25 mouse cellular contexts compared by ENCODE assay signal in genomic region chr2:27138356-27138755, GRCm38 (mm10). TPM values are rescaled to one million over a fixed set of nuclear protein-coding genes. Genes with fewer than 3 reads are reported as not detected.
DNase-seq lines count a peak whose midpoint lies in the region; ATAC-seq and TF ChIP-seq lines count a peak whose summit lies in the region.
"Had no signal": no experiment of that assay in that cellular context is flagged by ENCODE, and none has a peak within 500 bp of the region (broad histone marks: within the 10 kb centered on the region; RNA-seq: fewer than 3 reads in every experiment).

No protein-coding gene starts in this region.

- no peaks in the 10 kb centered on the region for H3K9me3 ChIP-seq in midbrain, embryonic 11.5 days (ENCODE audit: control insufficient read depth, low read length)
- no peaks in the 10 kb centered on the region for H3K9me3 ChIP-seq in midbrain, embryonic 14.5 days (ENCODE audit: control insufficient read depth, low read length)
- H3K9me3 ChIP-seq in hindbrain, embryonic 16.5 days (ENCODE audit: control insufficient read depth, low read length), result no peaks in the 10 kb centered on the region
- H3K9me3 ChIP-seq: G1E had no signal

- intact Hi-C loops in heart, adult 2 months (cut with DNase I), result no loop called here

- no peaks in the 10 kb centered on the region for H3K79me2 ChIP-seq in heart, adult 2 months (replicated peaks; ENCODE audit: control insufficient read depth, insufficient read depth, low read length)

- H3K4me3 ChIP-seq in heart, adult 2 months, result no peak overlapping the region
- peak overlapping the region; percentile 27 for H3K4me3 ChIP-seq in layer of hippocampus, adult 2 months
- H3K4me3 ChIP-seq in midbrain, embryonic 11.5 days (ENCODE audit: low read depth, low read length), result no peak overlapping the region
- H3K4me3 ChIP-seq in midbrain, embryonic 14.5 days (replicated peaks; ENCODE audit: low read depth, low read length), result no peak overlapping the region
- H3K4me3 ChIP-seq in olfactory bulb, adult 2 months (ENCODE audit: insufficient read depth, low read depth, low read length), result peak overlapping the region; percentile 53; the same call in 1 of the 2 replicates
- no peak overlapping the region for H3K4me3 ChIP-seq in hindbrain, embryonic 16.5 days (ENCODE audit: low read length)

- H3K9ac ChIP-seq in heart, adult 2 months (ENCODE audit: low read depth, low read length), result no peak overlapping the region
- H3K9ac ChIP-seq in midbrain, embryonic 11.5 days (ENCODE audit: low read length), result no peak overlapping the region
- H3K9ac ChIP-seq in midbrain, embryonic 14.5 days (replicated peaks; ENCODE audit: low read length), result no peak overlapping the region
- H3K9ac ChIP-seq in hindbrain, embryonic 16.5 days (ENCODE audit: low read depth, low read length), result no peak overlapping the region

- no peaks in the 10 kb centered on the region for H3K27me3 ChIP-seq in heart, adult 2 months (ENCODE audit: control insufficient read depth, insufficient read depth, low read length)
- H3K27me3 ChIP-seq in midbrain, embryonic 11.5 days (ENCODE audit: control insufficient read depth, insufficient read depth, low read length), result peaks cover 8% of the 10 kb centered on the region
- H3K27me3 ChIP-seq in midbrain, embryonic 14.5 days (ENCODE audit: control insufficient read depth, insufficient read depth, low read length), result peaks cover 12% of the 10 kb centered on the region; the same call in 1 of the 2 replicates
- peaks cover 8% of the 10 kb centered on the region for H3K27me3 ChIP-seq in hindbrain, embryonic 16.5 days (replicated peaks; ENCODE audit: control insufficient read depth, insufficient read depth, low read length)

- no peak for ATAC-seq in midbrain, embryonic 11.5 days (ENCODE audit: low FRiP score)
- ATAC-seq in midbrain, embryonic 14.5 days (ENCODE audit: low FRiP score, low TSS enrichment), result no peak
- ATAC-seq in hindbrain, embryonic 16.5 days, result no peak
- ATAC-seq: activated CD4-positive, CD25-positive, alpha-beta regulatory T cell, adult 4 months; CD4-positive, CD25-positive, alpha-beta regulatory T cell, adult 4 months; Patski had no signal

- H3K36me3 ChIP-seq in heart, adult 2 months (ENCODE audit: control insufficient read depth, insufficient read depth, low read length), result no peaks in the 10 kb centered on the region
- no peaks in the 10 kb centered on the region for H3K36me3 ChIP-seq in midbrain, embryonic 11.5 days (ENCODE audit: control insufficient read depth, insufficient read depth, low read length)
- H3K36me3 ChIP-seq in midbrain, embryonic 14.5 days (ENCODE audit: control insufficient read depth, insufficient read depth, low read length), result no peaks in the 10 kb centered on the region
- no peaks in the 10 kb centered on the region for H3K36me3 ChIP-seq in hindbrain, embryonic 16.5 days (ENCODE audit: control insufficient read depth, insufficient read depth, low read length)
- H3K36me3 ChIP-seq: G1E had no signal

- 38% methylated on average over 4 of the region's 4 CpGs for WGBS in heart, adult 2 months
- 78% methylated on average over 4 of the region's 4 CpGs for WGBS in midbrain, embryonic 11.5 days
- WGBS in midbrain, embryonic 14.5 days, result 82% methylated on average over 4 of the region's 4 CpGs
- WGBS in olfactory bulb, adult 2 months, result 63% methylated on average over 4 of the region's 4 CpGs
- WGBS in hindbrain, embryonic 16.5 days, result 71% methylated on average over 4 of the region's 4 CpGs

- peak; percentile 63 for DNase-seq in heart, adult 11 months
- no peak for DNase-seq in heart, adult 2 months
- DNase-seq in layer of hippocampus, adult 2 months (ENCODE audit: low spot score in 2 of 2), result no peak
- no peak for DNase-seq in layer of hippocampus, postnatal 25 days (ENCODE audit: extremely low spot score in 1 of 2, low spot score in 1 of 2)
- peak; percentile 62 for DNase-seq in midbrain, embryonic 11.5 days (ENCODE audit: low spot score, missing footprints)
- no peak for DNase-seq in midbrain, embryonic 14.5 days
- DNase-seq: adrenal gland, adult 2 months; adrenal gland, adult 8-10 months; adrenal gland, postnatal 10 days; adrenal gland, postnatal 14 days; adrenal gland, postnatal 25 days; adrenal gland, postnatal 36 days; B cell, adult 2 months; cerebellum, adult 11 months; cerebellum, adult 11-12 months had no signal

- no peak for TF ChIP-seq POLR2A in heart, adult 2 months (IDR thresholded peaks at IDR 0.05; ENCODE audit: insufficient read depth, low read depth, low read length)
- TF ChIP-seq POLR2A in olfactory bulb, adult 2 months (IDR thresholded peaks at IDR 0.05; ENCODE audit: insufficient read depth, low read depth, low read length), result no peak

- TF ChIP-seq CTCF in heart, adult 2 months (IDR thresholded peaks at IDR 0.05), result no peak
- no peak for TF ChIP-seq CTCF in layer of hippocampus, adult 2 months (conservative IDR thresholded peaks at IDR 0.05)
- no peak for TF ChIP-seq CTCF in olfactory bulb, adult 2 months (IDR thresholded peaks at IDR 0.05; ENCODE audit: insufficient read depth, low read depth, low read length)

- TF ChIP-seq EP300 in heart, adult 2 months (IDR thresholded peaks at IDR 0.05; ENCODE audit: insufficient read depth, low read depth, low read length), result no peak

- H3K4me2 ChIP-seq in midbrain, embryonic 11.5 days, result no peak overlapping the region
- H3K4me2 ChIP-seq in midbrain, embryonic 14.5 days (ENCODE audit: low read length), result no peak overlapping the region
- H3K4me2 ChIP-seq in hindbrain, embryonic 16.5 days (ENCODE audit: low read length), result no peak overlapping the region

- H3K4me1 ChIP-seq in heart, adult 2 months (ENCODE audit: control insufficient read depth, insufficient read depth, low read length), result no peaks in the 10 kb centered on the region
- H3K4me1 ChIP-seq in midbrain, embryonic 11.5 days (ENCODE audit: control insufficient read depth, insufficient read depth, low read length), result peaks cover 5% of the 10 kb centered on the region; the same call in 1 of the 2 replicates
- no peaks in the 10 kb centered on the region for H3K4me1 ChIP-seq in midbrain, embryonic 14.5 days (ENCODE audit: control insufficient read depth, insufficient read depth, low read length)
- H3K4me1 ChIP-seq in olfactory bulb, adult 2 months (ENCODE audit: control insufficient read depth, insufficient read depth, low read length), result peaks cover 43% of the 10 kb centered on the region
- peaks cover 9% of the 10 kb centered on the region for H3K4me1 ChIP-seq in hindbrain, embryonic 16.5 days (ENCODE audit: control insufficient read depth, insufficient read depth, low read depth, low read length)

- no peak overlapping the region for H3K27ac ChIP-seq in heart, adult 2 months
- H3K27ac ChIP-seq in layer of hippocampus, adult 2 months, result no peak overlapping the region
- no peak overlapping the region for H3K27ac ChIP-seq in midbrain, embryonic 11.5 days (ENCODE audit: low read depth, low read length)
- no peak overlapping the region for H3K27ac ChIP-seq in midbrain, embryonic 14.5 days (replicated peaks; ENCODE audit: low read depth, low read length)
- H3K27ac ChIP-seq in olfactory bulb, adult 2 months (ENCODE audit: insufficient read depth, low read depth, low read length), result no peak overlapping the region
- H3K27ac ChIP-seq in hindbrain, embryonic 16.5 days (ENCODE audit: low read depth, low read length), result no peak overlapping the region

RNA-seq across cellular contexts. Expression of gene Fam163b, which starts 3.9 kb away (rescaled TPM):
- under 1 TPM; 0.44 to 0.77 TPM for total RNA-seq in heart, adult 2 months (2021)
- 1.1 and 1.4 TPM in 2 replicates for polyA plus RNA-seq in heart, adult 2 months (2012; rRNA removed)
- 100 to 1,000 TPM; 132 to 144 TPM for total RNA-seq in layer of hippocampus, adult 2 months (2021)
- total RNA-seq in layer of hippocampus, postnatal 25 days (2021), result 100 to 1,000 TPM; 119 to 162 TPM
- polyA plus RNA-seq in midbrain, embryonic 11.5 days (2014; fragmentation: Nextera tagmentation; extraction: Ambion mirVana), result 0.10 and 0.15 TPM in 2 replicates
- polyA plus RNA-seq in midbrain, embryonic 14.5 days (2014; fragmentation: Nextera tagmentation; extraction: Ambion mirVana), result 2.8 and 4.2 TPM in 2 replicates
- 155 TPM in 1 of 2 replicates, not detected in the other for polyA plus RNA-seq in olfactory bulb, adult 2 months (2012; ENCODE audit: insufficient read depth, insufficient read length, low replicate concordance, missing spikeins)
- polyA plus RNA-seq in hindbrain, embryonic 16.5 days (2015; fragmentation: Nextera tagmentation; extraction: Ambion mirVana), result 10.2 and 10.3 TPM in 2 replicates
- total RNA-seq: CH12.LX, ES-E14, MEL had no signal
- polyA plus RNA-seq: activated CD4-positive, CD25-positive, alpha-beta regulatory T cell, adult 4 months; C2C12; CD4-positive, CD25-positive, alpha-beta regulatory T cell, adult 4 months; G1E; Patski had no signal

RNA-seq across cellular contexts. Expression of gene Dbh, which starts 26.7 kb away (rescaled TPM):
- 1 to 10 TPM; 1.1 to 2.1 TPM for total RNA-seq in heart, adult 2 months (2021)
- 7.7 and 9.4 TPM in 2 replicates for polyA plus RNA-seq in heart, adult 2 months (2012; rRNA removed)
- 1 to 10 TPM in 1 of 2 experiments, under 1 TPM in 1; 0.46 to 1.4 TPM for total RNA-seq in layer of hippocampus, adult 2 months (2021)
- under 1 TPM; 0.54 TPM for total RNA-seq in layer of hippocampus, postnatal 25 days (2021)
- polyA plus RNA-seq in midbrain, embryonic 11.5 days (2014; fragmentation: Nextera tagmentation; extraction: Ambion mirVana), result 0.48 TPM in 1 of 2 replicates, not detected in the other
- polyA plus RNA-seq in midbrain, embryonic 14.5 days (2014; fragmentation: Nextera tagmentation; extraction: Ambion mirVana), result 2.7 and 5.5 TPM in 2 replicates
- polyA plus RNA-seq in olfactory bulb, adult 2 months (2012; ENCODE audit: insufficient read depth, insufficient read length, low replicate concordance, missing spikeins), result not detected in 2 replicates
- polyA plus RNA-seq in hindbrain, embryonic 16.5 days (2015; fragmentation: Nextera tagmentation; extraction: Ambion mirVana), result 4.9 and 5.8 TPM in 2 replicates
- total RNA-seq: CH12.LX, ES-E14, MEL had no signal
- polyA plus RNA-seq: activated CD4-positive, CD25-positive, alpha-beta regulatory T cell, adult 4 months; CD4-positive, CD25-positive, alpha-beta regulatory T cell, adult 4 months; G1E; Patski had no signal

RNA-seq across cellular contexts. Expression of gene Adamtsl2, which starts 59.2 kb away (rescaled TPM):
- 10 to 100 TPM in 1 of 2 experiments, 1 to 10 TPM in 1; 9.2 to 18.9 TPM for total RNA-seq in heart, adult 2 months (2021)
- 27.0 and 38.7 TPM in 2 replicates for polyA plus RNA-seq in heart, adult 2 months (2012; rRNA removed)
- total RNA-seq in layer of hippocampus, adult 2 months (2021), result 10 to 100 TPM; 12.8 to 18.1 TPM
- 10 to 100 TPM; 10.9 to 12.7 TPM for total RNA-seq in layer of hippocampus, postnatal 25 days (2021)
- polyA plus RNA-seq in midbrain, embryonic 11.5 days (2014; fragmentation: Nextera tagmentation; extraction: Ambion mirVana), result 3.9 and 5.9 TPM in 2 replicates
- 7.1 and 7.6 TPM in 2 replicates for polyA plus RNA-seq in midbrain, embryonic 14.5 days (2014; fragmentation: Nextera tagmentation; extraction: Ambion mirVana)
- not detected in 2 replicates for polyA plus RNA-seq in olfactory bulb, adult 2 months (2012; ENCODE audit: insufficient read depth, insufficient read length, low replicate concordance, missing spikeins)
- polyA plus RNA-seq in hindbrain, embryonic 16.5 days (2015; fragmentation: Nextera tagmentation; extraction: Ambion mirVana), result 9.6 and 11.8 TPM in 2 replicates
- total RNA-seq: MEL had no signal
- polyA plus RNA-seq: activated CD4-positive, CD25-positive, alpha-beta regulatory T cell, adult 4 months; G1E had no signal

Comparison
In these comparisons a context has a peak if more than half of its experiments do, and no peak if none do; other contexts are left out.
1. DNase-seq: peak in heart, adult 11 months (single experiment) and midbrain, embryonic 11.5 days (single experiment); none in heart, adult 2 months (0 of 2), layer of hippocampus, adult 2 months (0 of 2), layer of hippocampus, postnatal 25 days (0 of 2) and midbrain, embryonic 14.5 days (single experiment).
2. H3K4me3 ChIP-seq: peak in layer of hippocampus, adult 2 months (single experiment) and olfactory bulb, adult 2 months (single experiment); none in heart, adult 2 months (single experiment), midbrain, embryonic 11.5 days (single experiment), midbrain, embryonic 14.5 days (single experiment) and hindbrain, embryonic 16.5 days (single experiment).